Mouse (Mus musculus): ENCODE measurements around the gene Engase.

DNA sequence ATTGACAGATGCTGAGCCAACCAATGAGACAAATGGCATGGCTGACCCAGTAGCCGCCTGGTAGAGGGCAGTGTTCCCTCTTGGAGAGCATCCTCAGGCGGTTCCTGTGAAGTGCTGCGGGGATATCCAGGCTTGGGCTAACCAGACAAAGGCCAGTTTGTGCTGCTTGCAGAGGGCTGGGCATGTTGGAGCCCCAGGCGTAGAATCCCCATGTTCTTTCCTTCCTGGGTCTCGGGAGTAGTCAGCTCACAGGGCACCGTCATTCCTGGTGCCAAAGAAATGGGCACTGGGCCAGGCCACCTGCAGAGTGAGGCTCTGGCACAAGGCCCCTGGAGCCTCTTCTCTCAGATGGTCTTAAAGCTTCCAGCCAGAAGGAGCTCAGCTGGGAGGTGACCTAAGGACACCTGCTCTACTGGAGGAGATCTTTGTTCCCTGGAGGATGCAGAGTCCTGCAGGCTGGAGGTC, 40.1 kb upstream of the Engase start:
- no peak for TF ChIP-seq POLR2A (IDR thresholded peaks at IDR 0.05; ENCODE audit: borderline replicate concordance, insufficient read depth, low read length)
- peak; percentile 66 for TF ChIP-seq CTCF (IDR thresholded peaks at IDR 0.05; ENCODE audit: borderline replicate concordance, insufficient read depth, low read depth, low read length)

Measured in cerebellum, adult 2 months (tissue).